Mouse (Mus musculus) right cerebral cortex, adult 2 months (tissue): ENCODE results near the gene Tagln2.

Source experiments
- DNase-seq, 2 experiments: peaks; one replicate each; pipeline ENCODE4 v3.0.0; 2021 to 2022; ENCODE audit warnings: low spot score in 2 of 2

The Tagln2 gene

GRCm38 (mm10) chr1:172481111-172481510 is 18.7 kb upstream of the Tagln2 start:
- DNase-seq = no peak

DNA sequence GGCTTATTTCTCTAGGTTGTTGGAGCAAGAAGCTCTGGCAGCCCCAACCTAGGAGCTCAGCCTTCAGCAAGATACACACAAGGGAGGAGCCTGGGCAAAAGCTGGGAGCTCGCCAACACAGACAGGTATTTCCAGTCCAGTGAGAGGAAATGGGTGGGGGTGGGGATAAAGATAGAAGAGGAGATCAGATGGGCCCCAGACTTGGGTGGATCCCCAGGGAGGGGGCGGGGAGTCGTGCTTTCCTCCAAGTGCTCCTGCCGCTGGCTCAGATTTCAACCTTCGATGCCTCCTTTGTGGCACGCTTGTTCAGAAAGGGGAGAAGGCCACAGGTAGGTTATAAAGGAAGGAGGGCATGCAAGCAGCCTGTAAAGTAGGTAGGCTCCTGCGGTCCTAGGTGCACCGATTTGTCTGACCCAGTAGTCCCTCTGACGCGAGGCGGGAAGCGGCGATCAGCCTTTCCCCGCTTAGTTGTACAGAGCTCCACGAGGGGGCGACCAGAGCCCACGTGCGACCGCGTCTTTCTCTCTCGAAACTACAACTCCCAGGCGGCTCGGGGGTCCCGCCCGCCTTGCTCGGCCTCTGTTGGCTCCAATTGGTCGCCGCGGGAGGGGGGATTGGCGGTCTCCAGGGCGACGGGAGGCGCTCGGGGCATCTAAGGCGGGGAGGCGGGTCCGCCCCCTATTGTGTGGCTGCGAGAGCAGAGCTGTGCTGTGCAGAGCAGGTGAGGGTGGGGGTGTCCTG is 18.1 kb upstream of the Tagln2 start, which contains the start of gene Igsf9:
Igsf9 (plus strand) TSS at position 249 of the 741 bp plus-strand sequence.
- peak; percentile 93 for DNase-seq

GRCm38 (mm10) chr1:172482518-172483360 is 17.1 kb upstream of the Tagln2 start:
- DNase-seq = no peak

- no peak for DNase-seq
Measured at GRCm38 (mm10) chr1:172483361-172483660, 16.5 kb upstream of the Tagln2 start.

DNA sequence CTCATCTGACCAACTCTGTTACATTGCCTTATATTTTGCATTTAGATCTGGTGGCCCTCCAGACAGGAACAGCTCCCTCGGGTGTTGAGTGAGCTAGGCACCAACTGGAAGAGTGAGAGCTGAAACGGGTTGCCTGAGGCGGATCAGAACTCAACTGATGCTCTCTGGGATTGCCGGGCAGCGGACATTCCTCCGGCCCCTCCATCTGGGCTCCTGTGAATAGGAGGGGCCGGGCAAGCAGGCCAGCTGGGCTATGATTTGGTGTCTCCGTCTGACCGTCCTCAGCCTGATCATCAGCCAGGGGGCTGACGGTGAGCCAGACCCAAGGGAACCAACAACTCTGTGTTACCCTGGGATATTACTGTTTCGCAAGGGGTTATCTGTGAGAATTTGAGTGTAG is 15.6 kb upstream of the Tagln2 start:
- no peak for DNase-seq

DNA sequence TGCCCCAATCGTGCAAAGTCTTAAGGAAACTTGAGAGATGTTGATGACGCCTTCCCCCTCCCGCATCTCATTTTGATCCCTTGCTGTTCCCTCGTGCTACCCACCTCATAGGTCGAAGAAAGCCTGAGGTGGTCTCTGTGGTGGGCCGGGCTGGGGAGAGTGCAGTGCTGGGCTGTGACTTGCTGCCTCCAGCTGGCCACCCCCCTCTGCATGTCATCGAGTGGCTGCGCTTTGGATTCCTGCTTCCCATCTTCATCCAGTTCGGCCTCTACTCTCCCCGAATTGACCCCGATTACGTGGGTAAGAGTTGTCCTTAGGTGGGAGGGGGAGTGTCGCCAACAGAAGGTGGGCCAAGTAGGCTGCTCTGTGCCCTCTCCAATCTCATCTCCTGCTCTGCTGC is 15.2 kb upstream of the Tagln2 start:
- no peak for DNase-seq

- no peak for DNase-seq
Measured at GRCm38 (mm10) chr1:172485821-172486220, 14.0 kb upstream of the Tagln2 start.

GRCm38 (mm10) chr1:172486236-172486635 is 13.6 kb upstream of the Tagln2 start:
- DNase-seq = no peak

- no peak for DNase-seq
Measured at GRCm38 (mm10) chr1:172486651-172487050, 13.2 kb upstream of the Tagln2 start.

DNA sequence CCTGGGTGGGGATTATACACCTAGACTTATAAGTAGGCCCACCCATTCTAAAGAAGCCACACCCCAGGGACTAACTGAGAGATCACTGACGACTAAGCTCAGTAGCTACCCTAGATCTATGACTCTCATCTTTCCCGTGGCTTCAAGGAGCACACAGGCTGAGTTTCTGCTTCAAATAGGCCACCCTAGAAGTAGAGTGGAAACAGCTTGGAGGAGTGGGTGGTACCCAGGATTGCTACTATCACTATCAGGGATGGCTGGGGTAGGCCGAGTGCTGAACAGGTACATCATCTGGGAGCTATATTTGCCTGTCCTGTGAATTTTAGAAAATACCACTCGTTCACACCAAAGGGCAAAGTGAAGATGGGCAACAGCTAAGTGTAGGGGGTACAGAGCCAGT is 12.0 kb upstream of the Tagln2 start:
- no peak for DNase-seq

DNA sequence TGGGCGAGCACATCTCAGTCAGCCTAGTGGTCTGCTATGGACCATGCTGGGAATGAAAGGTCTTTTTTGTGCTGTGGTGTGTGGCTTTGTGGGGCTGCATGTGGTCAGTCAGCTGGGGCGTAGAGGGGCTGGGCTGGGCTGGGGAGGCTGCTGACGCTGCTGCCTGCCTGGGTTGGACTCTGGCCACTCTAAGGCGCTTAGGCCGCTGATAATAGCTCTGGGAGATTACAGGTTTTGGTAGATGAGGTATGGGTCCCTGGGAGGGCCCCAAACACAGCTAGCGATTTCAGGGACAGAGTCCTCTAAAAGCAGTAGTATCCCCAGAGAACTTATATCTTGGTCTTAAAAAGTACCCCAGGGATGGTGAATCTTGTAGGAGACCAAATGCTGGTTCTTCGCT is 11.0 kb upstream of the Tagln2 start:
- no peak for DNase-seq

GRCm38 (mm10) chr1:172489585-172490250 is 10.1 kb upstream of the Tagln2 start:
- no peak for DNase-seq

GRCm38 (mm10) chr1:172490261-172490661 is 9.6 kb upstream of the Tagln2 start:
- DNase-seq = peak; percentile 92 to 95

GRCm38 (mm10) chr1:172492047-172492446 is 7.8 kb upstream of the Tagln2 start:
- no peak for DNase-seq

- no peak for DNase-seq
Measured at GRCm38 (mm10) chr1:172493516-172493915, 6.3 kb upstream of the Tagln2 start.

- no peak for DNase-seq
Measured at GRCm38 (mm10) chr1:172496030-172496429, 3.8 kb upstream of the Tagln2 start.

DNA sequence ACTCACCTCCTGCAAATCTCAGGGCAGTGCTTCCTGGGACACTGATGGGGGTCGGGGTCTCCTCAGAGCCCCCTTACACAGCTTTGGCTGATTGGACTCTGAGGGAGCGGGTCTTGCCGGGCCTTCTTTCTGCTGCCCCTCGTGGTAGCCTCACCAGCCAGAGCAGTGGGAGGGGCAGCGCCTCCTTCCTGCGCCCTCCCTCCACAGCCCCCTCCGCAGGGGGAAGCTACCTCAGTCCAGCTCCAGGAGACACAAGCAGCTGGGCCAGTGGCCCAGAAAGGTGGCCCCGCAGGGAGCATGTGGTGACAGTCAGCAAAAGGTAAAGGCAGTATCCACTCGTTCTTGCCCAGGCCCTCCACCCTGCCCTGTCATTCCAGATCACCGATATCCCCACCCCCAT is 2.4 kb upstream of the Tagln2 start:
- DNase-seq = no peak

DNA sequence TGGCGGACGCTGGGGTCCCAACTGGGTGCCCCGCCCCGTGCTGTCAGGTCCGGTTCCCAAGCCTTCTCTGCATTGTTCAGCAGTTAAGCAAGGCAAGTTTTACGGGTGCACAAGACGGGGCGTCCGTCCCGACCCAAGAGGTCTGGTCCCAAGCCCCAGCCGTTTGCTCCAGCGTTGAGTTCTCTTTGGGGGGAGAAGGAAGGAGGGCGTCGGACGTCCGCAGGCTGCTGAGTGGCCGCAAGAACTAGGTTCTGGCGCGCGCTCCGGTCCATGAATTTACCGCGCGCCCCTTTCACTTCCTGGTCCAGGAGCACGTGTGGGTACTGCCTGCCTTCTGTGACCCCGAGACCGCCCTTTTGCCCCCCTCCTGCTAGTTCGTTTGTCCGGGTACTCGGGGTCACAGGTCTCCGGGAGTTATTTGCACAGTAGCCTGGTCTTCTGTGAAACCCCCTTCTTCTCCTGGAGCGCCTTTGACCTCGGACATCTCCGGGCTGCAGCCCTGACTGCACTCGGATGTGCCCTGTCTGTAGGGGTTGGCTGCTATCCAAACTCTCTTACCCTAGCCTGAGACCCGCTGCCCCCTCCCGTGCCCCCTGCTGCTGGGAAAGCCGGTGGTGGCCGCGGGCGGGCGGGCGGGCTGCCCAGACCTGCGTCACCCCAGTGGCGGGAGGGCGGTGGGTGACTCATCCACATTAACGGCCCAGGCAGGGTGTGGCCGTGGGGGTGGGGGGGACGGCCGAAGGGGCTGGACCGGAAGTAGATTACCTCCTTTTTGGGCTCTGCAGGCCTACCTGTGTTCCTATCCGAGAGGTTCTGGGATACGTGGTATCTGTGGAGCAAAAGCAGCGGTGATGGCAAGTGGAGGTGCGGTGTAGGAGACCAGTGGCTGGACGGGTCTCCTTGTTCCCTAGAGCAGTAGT is 864 bp downstream of the Tagln2 start:
- no peak for DNase-seq

DNA sequence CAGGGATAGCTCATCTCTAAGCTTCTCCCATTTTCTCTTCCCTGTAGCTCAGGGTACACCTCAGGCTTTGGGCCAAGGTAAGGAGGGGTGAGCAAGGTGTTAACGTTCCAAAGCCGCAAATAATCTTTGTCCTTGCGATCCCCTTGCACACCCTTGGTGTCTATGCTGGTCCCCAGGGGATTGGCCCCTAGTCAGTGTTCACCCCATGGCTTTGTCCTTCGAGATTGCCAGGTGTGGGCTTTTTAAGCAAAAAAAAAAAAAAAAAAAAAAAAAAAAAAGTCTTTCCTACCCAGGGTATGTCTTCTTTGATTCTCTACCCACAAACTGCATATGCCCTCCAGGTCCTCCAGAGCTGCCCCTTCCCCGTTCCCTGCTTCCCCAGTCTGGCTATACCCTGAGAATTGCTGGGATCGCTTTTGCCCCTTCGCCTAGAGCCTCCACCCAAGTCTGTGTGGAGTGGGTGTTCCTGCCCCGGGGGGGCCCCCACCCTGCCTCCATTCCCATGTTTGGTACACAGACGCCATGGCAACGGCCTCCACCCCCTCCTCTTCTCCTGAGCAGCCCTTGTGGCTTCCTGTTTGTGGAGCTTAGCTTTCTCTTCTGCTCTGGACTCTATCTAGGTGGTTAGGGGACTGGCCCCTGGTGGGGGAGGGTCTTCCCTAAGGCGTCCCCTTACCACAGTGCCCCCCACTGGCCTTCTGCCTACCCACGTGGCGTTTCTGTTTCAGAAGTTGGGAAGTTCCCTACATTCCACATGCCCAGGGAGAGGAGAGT is 1.7 kb downstream of the Tagln2 start:
- DNase-seq = no peak

DNA sequence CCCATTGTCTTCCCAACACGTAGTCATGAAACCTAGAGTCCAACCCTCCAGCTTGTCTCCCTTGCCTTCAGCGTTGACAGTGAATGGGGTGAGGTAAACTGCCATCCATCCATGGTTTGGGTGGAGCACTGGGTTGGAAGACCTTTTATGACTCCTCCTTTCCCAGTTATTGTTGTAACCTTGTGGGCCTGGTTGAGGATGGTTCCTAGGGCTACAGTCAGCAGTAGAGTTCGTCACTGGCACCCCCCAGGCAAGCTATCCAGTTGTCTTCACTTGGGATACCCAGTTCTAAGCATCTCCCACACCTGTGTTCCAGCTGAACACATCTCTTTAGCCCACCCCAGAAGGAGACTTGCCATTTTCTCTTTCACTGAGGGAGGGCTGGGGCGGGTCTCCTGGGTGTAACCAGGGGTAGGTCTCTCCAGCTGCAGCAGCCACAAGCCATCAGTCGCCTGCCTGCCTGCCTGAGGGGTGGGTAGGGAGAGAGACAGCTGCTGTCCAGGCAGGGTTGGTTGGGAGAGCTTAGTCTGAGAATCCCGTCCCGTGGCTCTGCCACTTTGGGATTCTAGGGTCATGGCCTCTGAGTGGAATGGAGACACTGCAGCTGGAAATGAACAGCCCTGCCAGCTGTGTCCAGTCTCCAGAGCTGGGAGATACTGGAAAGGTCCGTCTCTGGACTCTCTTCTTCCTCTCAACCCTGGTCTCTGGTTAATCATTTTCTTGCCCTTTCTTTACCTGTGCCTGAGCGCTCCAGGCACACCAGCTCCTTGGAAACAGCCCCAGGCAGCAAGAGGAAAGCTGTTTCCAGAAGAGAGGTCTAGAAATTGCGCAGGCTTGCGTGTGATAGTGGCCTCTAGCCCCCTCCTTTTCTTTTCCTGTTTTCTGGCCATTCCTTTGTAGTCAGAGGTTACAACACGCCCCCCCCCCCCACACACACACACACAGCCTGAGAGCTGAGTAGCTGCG is 2.6 kb downstream of the Tagln2 start:
- DNase-seq = no peak
